Mouse (Mus musculus): ENCODE data around the gene Krt26.

The Krt26 gene

DNA sequence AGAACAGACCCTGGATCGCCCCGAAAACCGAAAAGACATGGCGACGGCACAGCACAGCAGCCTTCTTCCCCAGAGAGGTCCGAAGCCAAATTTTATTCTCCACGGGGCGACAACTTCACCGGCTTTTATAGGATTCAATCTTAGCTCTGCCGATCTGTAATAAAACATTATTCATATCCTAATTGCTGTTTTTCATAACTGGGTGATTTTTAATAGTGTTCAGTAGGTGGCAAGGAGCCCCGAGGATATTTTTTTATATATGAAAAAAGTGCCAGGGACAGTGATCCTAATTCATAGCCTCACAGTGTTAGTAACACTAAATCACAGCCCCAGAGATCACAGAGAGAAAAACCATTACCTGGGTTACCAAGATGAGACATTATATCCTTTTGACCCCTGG, at the start of gene Krt26:
Krt26 (minus strand) TSS at position 101 of the 400 bp plus-strand sequence.
- DNase-seq (ENCODE audit: low spot score in 2 of 2) = no peak

DNA sequence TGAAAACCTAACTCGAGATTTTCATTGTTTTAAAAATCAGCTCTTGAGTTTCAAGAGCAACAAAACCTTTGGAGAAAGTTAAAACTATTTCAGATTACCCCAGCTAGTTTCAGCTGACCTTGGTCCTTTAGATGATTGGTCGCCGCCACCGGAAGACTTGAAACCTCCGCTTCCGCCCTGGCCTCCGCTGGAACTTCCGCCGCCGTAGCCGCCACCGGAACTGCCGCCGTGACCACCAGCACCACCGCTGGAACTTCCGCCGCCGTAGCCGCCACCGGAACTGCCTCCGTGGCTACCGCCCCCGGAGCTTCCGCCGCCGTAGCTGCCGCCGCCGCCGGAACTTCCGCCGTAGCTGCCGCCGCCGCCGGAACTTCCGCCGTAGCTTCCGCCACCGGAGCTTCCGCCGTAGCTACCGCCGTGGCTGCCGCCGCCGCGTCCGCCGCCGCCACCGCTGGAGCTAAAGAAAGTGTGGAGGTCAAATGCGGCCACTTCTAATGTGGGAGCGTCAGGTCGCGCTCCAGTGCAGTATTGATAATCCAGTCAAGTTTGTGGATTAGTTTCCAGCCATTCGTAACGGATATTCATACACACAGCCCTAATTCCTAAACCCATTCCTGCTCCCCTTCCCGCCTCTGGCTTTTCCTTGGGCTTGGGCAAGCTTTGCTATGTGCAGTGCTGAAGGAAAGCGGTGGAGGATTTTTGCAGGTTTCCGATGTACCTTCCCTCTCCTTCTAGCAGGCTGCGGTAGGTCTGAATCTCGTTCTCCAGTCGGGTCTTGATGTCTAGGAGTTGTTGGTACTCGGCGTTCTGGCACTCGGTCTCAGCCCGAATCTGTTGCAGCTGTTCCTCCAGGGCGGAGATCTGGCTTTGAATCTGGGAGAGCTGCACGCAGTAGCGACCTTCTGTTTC, 48.3 kb upstream of the Krt26 start:
- DNase-seq (ENCODE audit: low spot score in 2 of 2) = peak; percentile 86 to 91

DNA sequence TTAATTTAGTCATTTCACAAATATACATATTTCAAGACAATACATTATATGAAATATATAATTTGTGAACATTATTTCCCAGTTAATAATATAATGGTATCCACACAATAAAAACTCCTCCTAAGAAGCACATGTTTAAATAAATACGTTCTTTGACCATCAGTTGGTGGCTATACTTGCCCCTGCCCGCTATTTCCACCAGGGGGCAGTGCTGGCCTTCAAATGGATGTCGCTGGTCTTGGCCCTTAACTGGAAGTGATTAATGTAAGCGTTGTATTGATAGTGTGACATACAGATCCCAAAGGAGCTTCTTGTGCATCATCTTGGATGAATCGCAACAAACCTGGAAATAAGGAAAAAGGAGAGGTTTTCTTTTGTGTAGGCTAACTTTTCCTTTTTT, 41.8 kb upstream of the Krt26 start:
- peak; percentile 69 to 84 for DNase-seq (ENCODE audit: low spot score in 2 of 2)

DNA sequence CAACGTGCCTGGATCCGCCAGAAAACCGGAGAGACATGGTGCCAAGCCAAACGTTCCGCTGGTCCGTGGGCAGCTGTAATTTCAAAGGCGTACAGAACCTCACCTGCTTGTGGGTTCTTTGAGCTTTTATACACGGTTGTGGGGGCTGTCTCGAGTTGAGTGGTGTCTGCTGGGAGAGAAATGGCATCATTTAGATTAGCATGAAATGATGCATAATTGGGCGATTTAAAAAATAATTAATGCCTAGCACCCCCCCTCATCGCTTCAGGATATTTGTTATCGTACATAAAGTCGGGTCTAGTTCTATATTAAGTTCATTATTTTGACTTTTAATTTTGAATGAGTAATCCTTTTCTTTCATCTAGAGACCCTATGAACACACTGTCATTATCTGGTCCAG, 37.0 kb upstream of the Krt26 start, which contains the start of gene Krt28:
Krt28 (minus strand) TSS at position 101 of the 400 bp plus-strand sequence.
- DNase-seq (ENCODE audit: low spot score in 2 of 2) = no peak

DNA sequence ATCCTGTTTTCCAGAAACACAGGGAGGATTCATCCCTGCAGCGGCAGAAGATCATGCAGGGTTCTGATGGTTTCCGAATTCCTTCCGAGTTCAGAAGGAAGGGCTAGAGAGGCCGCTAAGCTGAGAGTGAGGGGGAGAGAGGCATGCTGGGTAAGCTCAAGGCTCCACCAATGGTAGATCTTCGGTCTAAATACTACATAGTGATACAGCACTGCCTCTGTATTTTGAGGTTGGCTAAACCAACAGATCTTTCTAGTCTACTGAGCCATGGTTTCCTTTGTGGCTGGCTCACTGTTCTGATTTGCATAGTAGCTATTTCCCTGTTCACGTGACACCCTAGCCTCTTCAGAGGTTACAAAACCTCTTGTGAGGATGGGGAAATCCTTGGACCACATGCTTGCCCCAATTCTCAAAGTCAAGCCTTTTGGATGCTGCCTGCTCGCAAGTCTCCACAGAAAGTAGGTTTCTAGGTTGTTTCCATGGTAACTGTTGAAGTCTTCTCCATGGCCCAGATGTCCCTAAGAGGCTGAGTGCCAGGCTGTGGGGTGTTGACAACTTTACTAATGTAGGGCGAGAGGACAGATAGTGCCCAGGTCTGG, 32.2 kb upstream of the Krt26 start:
- peak; percentile 63 to 81 for DNase-seq (ENCODE audit: low spot score in 2 of 2)

DNA sequence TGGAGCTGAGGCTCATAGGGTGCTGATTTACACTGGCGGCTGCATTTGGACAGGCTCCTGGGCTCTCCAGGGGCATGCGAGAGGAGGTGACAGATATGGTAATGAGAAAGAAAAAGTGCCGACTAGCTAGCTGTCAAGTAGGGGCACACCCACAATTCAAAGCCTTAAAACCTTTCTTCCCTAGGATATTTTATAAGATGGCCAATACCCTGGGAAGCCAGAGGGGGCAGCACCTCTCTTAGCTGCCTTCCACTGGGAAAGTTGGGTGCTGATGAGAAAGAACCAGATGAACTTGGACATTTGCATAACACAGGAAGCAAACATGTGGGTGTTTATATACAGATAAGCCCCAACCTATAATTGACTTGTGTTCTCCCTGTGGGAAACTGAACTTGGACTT, 31.5 kb upstream of the Krt26 start:
- DNase-seq (ENCODE audit: low spot score in 2 of 2) = no peak

DNA sequence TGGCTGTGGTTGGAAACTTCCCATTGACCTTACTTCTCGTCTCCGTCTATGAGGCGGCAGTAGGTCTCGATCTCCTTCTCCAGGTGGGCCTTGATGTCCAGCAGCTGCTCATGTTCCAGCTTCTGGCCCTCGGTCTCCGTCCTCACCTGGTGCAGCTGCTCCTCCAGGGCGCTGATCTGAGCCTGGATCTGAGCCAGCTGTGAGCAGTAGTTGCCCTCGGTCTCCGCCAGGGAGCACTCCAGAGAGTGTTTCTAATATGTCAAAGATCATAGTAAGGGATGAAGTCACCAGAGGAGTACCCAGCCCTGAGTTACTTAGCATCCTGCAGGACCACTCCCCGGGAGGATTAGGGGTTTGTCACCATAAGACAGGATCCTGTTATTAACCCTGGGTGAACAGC, 29.0 kb upstream of the Krt26 start:
- DNase-seq (ENCODE audit: low spot score in 2 of 2) = no peak

DNA sequence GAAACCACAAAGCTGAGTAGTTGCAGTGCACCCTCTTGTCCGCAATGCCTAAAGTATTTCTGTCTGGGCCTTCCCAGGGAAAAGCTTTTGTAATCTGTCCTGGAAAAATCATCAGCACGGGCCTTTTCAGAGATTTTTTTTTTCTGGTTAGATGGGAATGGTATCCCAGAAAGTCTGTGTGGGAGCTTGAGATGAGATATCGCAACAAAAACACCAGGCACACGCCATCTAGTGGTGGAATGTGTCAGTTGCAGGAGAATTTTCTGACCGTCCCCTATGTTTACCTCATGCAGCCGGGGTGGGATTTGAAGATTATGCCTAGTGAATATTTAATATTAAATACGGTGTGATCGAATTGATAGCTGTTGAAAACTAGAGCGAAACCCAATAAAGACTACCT, 26.6 kb upstream of the Krt26 start:
- peak; percentile 27 to 61 for DNase-seq (ENCODE audit: low spot score in 2 of 2)

DNA sequence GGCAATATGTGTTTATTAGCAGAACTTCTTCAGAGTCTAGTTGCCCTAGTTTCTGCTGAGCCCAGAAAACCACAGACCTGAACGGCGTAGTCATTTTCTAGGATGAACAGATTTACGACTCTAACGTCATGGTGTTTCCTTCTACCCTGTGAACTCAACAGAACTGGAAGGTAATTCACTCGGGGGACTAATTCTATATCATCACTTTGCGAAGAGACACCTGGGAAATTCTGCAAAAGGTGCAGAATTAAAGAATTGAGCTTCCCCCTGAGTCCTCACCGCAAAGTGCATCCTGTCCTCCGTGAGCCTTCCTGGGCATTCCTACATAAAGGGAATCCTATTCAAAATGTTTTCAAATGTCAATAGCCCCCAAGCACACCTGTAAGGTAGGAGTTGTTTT, 23.7 kb upstream of the Krt26 start:
- DNase-seq (ENCODE audit: low spot score in 2 of 2) = no peak

DNA sequence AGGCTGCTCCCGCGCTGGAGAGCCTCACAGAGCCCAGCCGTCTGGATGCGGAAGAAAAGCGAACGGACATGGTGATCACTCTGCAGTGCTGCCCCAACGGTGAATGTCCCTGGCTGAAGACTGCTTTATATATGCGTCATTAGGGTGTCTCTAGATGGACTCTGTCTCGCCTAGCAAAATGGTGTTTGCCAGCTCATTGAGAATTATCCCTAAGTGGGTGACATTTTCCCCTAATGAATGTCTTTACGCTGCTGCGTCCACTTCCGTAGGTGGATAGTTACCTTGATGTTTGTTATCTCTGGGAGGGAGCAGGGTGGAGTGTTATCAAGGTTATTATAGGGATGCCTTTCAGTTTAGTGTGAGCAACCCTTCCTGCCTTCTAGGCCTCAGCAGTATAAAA, 13.2 kb upstream of the Krt26 start, which contains the start of gene Krt27:
Krt27 (minus strand) TSS at position 101 of the 400 bp plus-strand sequence.
- no peak for DNase-seq (ENCODE audit: low spot score in 2 of 2)

DNA sequence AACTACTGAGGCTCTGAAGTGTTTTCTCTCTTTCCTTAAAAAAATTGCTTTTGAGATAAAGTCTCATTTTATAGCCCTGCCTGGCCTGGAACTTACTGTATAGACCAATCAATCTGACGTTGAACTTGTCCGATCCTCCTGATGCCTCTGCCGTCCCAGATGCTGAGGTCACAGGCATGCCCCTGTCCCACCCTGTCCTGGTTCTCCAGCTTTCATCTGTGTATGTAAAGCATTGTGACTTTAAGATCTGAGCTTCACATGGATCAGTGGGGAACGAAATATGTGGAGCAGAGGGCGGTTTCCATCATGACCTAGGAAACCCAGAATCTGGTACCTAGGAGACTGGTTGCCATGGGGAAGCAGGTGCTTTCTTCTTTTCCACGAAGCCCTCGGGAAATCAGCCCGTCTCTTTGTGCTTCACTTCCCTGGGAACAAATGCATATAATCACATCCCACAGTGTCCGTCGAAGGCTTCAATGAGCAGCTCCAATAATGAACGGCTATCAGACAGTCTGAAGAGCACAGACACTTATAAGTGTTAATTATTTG, 1.6 kb upstream of the Krt26 start:
- DNase-seq (ENCODE audit: low spot score in 2 of 2) = no peak

DNA sequence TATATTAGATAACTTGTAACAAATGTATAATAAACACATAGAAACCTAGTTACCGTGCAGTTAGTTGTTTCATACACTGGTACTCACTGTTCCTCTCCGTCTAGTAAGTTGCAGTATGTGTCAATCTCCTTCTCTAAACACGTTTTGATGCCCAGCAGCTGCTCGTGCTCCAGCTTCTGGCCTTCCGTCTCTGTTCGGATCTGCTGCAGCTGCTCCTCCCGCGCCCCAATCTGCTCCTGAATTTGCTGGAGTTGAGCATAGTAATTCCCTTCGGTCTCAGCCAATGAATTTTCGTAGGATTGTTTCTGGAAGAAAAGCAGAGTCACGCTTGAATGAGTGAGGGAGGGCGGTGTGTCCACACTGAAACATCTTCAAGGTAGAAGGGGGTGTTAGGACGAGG, 4.3 kb downstream of the Krt26 start:
- peak; percentile 36 to 66 for DNase-seq (ENCODE audit: low spot score in 2 of 2)

DNA sequence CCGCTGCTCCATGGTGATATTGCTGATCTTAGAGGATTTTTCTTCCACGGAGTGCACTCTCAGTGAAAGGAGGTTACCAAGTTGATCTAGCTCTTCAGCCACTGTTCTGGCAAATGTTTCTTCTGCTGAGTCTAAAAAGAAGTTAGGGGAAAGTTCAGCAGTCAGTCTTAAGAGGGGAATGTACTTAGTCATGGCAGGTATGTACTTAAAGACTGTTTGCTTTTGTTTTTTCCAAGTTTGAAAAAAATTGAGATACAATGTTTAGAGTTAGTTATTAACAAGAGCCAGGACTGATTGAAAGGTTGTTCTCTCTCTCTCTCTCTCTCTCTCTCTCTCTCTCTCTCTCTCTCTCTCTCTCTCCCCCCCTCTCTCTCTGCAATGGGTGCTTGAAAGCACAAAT, 8.1 kb downstream of the Krt26 start:
- DNase-seq (ENCODE audit: low spot score in 2 of 2) = no peak

DNA sequence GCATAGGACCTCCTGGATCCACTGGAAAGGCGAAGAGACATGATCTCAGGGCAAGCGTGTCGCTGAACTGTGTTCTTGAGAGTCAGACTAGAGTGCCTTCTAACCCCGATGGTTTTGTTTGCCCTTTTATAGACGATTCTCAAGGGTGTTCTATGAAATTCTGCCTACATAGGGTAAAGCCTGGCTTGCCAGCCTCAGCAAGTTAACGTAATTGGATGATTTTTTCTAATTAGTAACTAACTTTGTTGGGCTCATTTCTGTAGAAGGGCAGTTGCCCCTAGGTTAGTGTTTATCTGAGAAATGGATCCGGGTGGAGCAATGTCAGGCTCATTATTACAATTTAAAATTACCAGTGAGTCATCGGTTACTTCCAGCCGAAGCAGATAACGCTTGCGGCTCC, 14.9 kb downstream of the Krt26 start, which contains the start of gene Krt25:
Krt25 (minus strand) TSS at position 101 of the 400 bp plus-strand sequence.
- no peak for DNase-seq (ENCODE audit: low spot score in 2 of 2)

DNA sequence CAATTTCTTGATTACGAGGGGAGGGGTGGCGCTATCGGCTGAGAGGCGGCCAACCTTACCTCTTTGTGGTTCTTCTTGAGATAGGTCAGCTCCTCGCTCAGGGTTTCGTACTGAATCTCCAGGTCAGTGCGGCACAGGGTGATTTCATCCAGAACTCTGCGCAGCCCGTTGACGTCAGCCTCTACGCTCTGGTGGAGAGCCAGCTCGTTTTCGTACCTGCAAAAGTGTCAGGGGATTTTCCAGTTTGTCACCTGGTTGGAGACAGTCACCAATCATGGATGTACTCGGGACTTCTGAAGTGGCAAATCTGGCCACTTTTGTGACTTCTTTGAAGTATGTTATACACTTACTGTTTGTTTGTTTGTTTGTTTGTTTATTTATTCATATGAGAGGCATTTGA, 16.7 kb downstream of the Krt26 start:
- DNase-seq (ENCODE audit: low spot score in 2 of 2) = no peak

DNA sequence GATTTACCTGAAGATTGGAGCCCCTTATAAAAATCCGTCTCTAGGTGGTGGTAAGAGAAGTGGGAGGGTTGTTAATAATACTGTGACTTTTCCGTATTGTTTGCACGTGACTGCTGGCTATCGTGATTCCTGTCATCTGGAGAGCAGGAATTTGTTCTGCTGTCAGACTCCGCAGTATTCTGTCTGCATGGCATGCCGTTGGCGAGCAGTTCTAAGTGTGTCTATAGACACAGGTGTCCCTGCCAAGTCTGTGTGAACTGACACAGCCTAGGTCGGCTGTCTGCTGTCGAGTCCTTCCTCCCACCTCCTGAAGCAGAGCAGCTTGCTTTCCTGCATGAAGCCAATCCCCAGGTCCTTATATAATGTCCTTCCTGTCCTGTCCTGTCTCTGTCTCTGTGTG, 18.6 kb downstream of the Krt26 start:
- no peak for DNase-seq (ENCODE audit: low spot score in 2 of 2)

DNA sequence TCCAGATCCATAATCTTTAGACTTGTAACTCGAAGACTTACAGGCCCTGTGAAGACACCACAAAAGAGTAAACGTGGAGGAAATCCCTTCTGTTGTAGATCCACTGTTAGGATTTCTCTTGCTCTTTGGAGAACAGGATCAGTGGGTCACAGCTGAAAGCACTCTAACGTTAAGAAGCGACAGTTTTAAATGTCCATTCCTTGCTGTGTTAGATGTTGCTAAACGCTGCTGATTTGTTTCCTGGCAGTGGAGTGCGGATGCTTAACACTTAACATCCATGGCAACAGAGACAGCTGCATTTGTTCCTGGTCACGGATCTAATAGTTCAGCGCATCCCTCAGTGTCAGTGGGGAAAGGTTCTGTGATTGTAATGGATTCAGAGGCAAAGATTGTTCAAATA, 21.2 kb downstream of the Krt26 start:
- DNase-seq (ENCODE audit: low spot score in 2 of 2) = no peak

DNA sequence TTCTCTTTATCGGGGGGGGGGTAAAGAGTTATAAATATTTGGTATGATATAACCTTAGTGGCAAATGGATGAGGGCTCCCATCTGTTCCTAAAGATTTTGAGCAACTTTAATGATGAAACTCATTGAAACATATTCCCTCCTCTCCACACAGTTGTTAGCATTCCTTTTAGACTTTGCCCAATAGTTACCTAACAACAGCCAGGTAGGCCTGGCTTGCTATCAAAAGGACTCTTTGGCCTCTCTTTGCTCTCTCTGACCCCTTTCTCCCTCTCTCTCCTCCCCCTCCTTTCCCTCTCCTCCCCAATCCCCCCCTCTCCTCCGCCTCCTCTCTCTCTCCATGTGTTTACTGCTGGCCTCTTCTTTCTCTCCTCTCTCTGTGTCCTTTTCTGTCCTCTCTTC, 23.2 kb downstream of the Krt26 start:
- no peak for DNase-seq (ENCODE audit: low spot score in 2 of 2)

DNA sequence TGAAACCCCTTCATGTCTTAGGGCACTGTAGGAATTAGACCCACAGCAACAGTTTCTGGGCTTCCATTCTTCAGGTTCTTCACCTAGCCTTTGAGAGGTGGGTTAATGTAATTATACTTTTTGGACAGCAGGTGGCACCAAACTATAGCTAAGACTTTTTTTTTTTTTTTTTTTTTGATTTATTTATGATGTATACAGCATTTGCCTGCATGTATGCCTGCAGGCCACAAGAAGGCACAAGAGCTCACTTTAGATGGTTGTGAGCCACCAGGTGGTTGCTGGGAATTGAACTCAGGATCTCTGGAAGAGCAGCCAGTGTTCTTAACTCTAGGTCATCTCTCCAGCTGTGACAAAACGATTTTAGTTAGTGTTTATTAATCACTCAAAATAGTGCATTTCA, 26.9 kb downstream of the Krt26 start:
- DNase-seq (ENCODE audit: low spot score in 2 of 2) = no peak

DNA sequence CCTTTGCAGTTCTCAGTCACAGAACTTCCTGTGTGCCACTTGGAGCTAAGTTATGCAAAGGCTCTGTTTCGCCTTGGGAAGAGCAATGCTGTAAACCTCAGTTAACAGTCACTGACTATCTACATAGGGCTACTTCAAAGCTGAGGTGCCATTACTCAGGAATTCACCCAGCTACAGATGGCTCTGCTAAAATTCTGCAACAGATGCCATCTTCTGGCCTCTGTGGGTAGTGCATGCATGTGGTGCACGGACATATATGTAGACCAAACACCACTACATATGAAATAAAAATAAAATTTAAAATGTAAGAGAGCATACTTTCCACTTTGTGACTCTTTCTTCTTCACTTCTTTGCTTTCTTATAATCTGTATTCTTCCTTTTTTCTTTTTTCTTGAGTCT, 30.2 kb downstream of the Krt26 start:
- peak; percentile 50 to 71 for DNase-seq (ENCODE audit: low spot score in 2 of 2)

DNA sequence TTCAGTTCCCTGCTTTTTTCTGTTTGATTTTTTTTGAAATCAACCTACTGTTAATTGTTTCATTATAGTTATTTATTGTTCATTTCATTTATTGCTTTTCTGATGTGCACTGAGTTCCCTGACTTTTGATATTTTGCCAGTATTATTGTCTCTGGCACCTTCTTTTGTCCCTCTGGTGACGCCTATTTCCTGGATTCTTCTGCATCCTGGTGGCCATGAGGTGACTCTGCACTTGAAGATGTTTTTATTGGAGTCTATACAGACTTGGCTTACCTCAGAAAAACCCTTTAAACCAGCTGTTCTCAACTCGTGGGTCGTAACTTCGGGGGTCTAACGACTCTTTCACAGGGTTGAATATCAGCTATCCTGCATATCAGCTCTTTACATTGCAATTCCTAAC, 42.7 kb downstream of the Krt26 start:
- no peak for DNase-seq (ENCODE audit: low spot score in 2 of 2)

DNA sequence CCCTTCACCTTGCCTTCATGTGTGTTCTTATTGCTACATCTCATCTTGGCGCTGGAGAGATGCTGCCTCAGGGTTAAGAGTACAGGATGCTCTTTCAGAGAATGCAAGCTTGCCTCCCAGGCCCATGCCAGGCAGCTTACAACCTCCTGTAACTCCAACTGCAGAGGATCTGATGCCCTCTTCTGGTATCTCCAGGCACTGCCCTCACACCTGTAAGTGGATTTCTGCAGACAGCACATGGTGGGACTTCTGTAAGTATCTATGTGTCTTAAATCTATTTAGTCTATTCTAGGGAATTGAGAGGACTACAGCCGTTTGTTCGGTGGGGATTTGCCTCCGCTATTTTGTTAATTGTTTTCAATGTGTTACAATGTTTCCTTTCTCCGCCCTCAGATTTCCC, 44.9 kb downstream of the Krt26 start:
- peak; percentile 17 to 60 for DNase-seq (ENCODE audit: low spot score in 2 of 2)

DNA sequence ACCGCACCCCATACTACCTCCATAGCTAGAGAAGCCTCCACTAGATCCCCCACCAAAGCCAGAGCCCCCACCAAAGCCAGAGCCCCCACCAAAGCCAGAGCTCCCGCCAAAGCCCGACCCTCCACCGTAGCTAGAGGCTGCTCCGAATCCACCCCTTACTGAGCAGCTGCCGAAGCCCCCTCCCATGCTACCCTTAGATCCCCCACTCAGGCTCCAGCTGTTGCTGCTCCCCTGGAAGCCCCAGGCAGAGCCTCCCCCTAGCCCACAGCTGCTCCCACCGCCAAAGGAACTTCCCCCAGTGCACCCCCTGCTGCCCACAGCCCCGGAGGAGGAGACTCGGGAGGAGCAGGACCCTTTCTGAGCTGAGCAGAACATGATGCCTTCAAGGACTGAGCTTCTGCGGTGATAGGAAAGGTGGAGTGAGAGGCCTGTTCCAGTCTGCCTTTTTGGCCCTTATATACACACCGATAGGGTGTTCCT, 52.9 kb downstream of the Krt26 start, which contains the start of gene Krt24:
Krt24 (minus strand) TSS at position 430 of the 480 bp plus-strand sequence.
- DNase-seq (ENCODE audit: low spot score in 2 of 2) = no peak

Measured in frontal cortex, postnatal 36 days (tissue).